In the genomic region with DNA sequence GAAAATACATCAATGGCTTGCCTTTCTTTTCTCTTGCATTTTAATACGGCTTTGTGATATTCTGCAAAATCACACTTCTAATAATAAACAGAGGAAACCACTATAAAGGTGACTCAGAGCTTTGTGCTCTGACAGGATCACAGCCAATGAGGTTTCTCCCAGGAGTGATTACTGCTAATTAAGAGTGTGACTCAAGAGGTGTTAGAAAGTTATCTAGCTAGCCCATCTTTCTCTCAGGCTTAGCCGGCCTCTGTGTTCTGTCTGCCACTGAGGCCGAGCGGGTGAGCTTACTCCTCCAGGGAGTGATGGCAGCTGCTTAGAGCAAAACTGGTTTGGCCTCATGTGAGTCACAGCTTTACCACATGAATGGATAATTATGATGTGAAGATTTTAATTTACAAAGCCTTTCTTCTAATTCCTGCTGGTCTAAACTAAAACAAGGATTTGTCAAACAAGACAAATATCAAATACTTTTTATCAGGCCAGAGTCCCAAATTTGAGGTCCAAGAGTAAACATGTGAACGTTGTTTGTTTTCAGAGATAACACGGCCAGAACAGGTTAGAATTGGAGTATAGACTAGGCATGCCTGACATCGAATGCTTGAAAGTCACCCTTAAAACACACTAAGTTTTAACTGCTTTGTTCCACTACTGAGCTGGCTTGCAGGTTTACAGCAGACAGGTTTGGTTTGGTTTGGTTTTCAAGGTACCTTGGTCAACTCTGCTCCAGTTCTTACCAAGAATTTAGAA, we compare ENCODE assay signal across 14 mouse cellular contexts. TPM values are rescaled to one million over a fixed set of nuclear protein-coding genes. Genes with fewer than 3 reads are reported as not detected.
DNase-seq lines count a peak whose midpoint lies in the region; ATAC-seq and TF ChIP-seq lines count a peak whose summit lies in the region.
"Had no signal": no experiment of that assay in that cellular context is flagged by ENCODE, and none has a peak within 500 bp of the region (broad histone marks: within the 10 kb centered on the region; RNA-seq: fewer than 3 reads in every experiment).

No protein-coding gene starts in this region.

- no peak overlapping the region; the same call in 1 of the 2 replicates for H3K27ac ChIP-seq in embryonic facial prominence, embryonic 14.5 days (replicated peaks; ENCODE audit: low read depth, low read length)
- no peak overlapping the region for H3K27ac ChIP-seq in embryonic facial prominence, embryonic 10.5 days (replicated peaks)
- peak overlapping the region; percentile 54; the same call in 1 of the 2 replicates for H3K27ac ChIP-seq in lung, embryonic 14.5 days (ENCODE audit: low read depth)
- H3K27ac ChIP-seq in stomach, embryonic 15.5 days, result peak overlapping the region; percentile 60
- H3K27ac ChIP-seq in hindbrain, embryonic 11.5 days (ENCODE audit: low read depth, low read length), result no peak overlapping the region
- H3K27ac ChIP-seq: forebrain, embryonic 13.5 days; hindbrain, embryonic 14.5 days; midbrain, embryonic 10.5 days had no signal

- H3K9ac ChIP-seq in embryonic facial prominence, embryonic 14.5 days (ENCODE audit: low read depth, low read length), result no peak overlapping the region
- no peak overlapping the region for H3K9ac ChIP-seq in lung, embryonic 14.5 days
- no peak overlapping the region for H3K9ac ChIP-seq in stomach, embryonic 15.5 days
- no peak overlapping the region for H3K9ac ChIP-seq in hindbrain, embryonic 11.5 days (ENCODE audit: low read depth, low read length)
- H3K9ac ChIP-seq: forebrain, embryonic 13.5 days; hindbrain, embryonic 14.5 days had no signal

- H3K9me3 ChIP-seq in embryonic facial prominence, embryonic 14.5 days (ENCODE audit: control insufficient read depth, low read length), result no peaks in the 10 kb centered on the region
- H3K9me3 ChIP-seq in embryonic facial prominence, embryonic 10.5 days, result no peaks in the 10 kb centered on the region
- no peaks in the 10 kb centered on the region for H3K9me3 ChIP-seq in lung, embryonic 14.5 days (ENCODE audit: low read depth, low read length)
- H3K9me3 ChIP-seq in stomach, embryonic 15.5 days, result no peaks in the 10 kb centered on the region
- no peaks in the 10 kb centered on the region for H3K9me3 ChIP-seq in hindbrain, embryonic 11.5 days (ENCODE audit: control insufficient read depth, low read length)
- H3K9me3 ChIP-seq: forebrain, embryonic 13.5 days; midbrain, embryonic 10.5 days had no signal

- H3K4me3 ChIP-seq in embryonic facial prominence, embryonic 14.5 days (ENCODE audit: low read depth, low read length), result no peak overlapping the region
- H3K4me3 ChIP-seq in embryonic facial prominence, embryonic 10.5 days, result no peak overlapping the region
- no peak overlapping the region for H3K4me3 ChIP-seq in lung, embryonic 14.5 days (ENCODE audit: low read depth, low read length)
- no peak overlapping the region for H3K4me3 ChIP-seq in stomach, embryonic 15.5 days (replicated peaks)
- no peak overlapping the region for H3K4me3 ChIP-seq in hindbrain, embryonic 11.5 days (ENCODE audit: low read depth, low read length)
- H3K4me3 ChIP-seq: forebrain, embryonic 13.5 days; midbrain, embryonic 10.5 days; myocyte had no signal

- H3K36me3 ChIP-seq in embryonic facial prominence, embryonic 14.5 days (ENCODE audit: control insufficient read depth, insufficient read depth, low read length), result no peaks in the 10 kb centered on the region
- no peaks in the 10 kb centered on the region for H3K36me3 ChIP-seq in embryonic facial prominence, embryonic 10.5 days (replicated peaks)
- no peaks in the 10 kb centered on the region for H3K36me3 ChIP-seq in lung, embryonic 14.5 days (ENCODE audit: insufficient read depth)
- no peaks in the 10 kb centered on the region for H3K36me3 ChIP-seq in stomach, embryonic 15.5 days
- no peaks in the 10 kb centered on the region for H3K36me3 ChIP-seq in hindbrain, embryonic 11.5 days (ENCODE audit: control insufficient read depth, insufficient read depth, low read length)
- H3K36me3 ChIP-seq: midbrain, embryonic 10.5 days had no signal

- TF ChIP-seq CTCF in lung, embryonic 14.5 days (IDR thresholded peaks at IDR 0.05; ENCODE audit: low read depth), result no peak

- H3K27me3 ChIP-seq in embryonic facial prominence, embryonic 14.5 days (replicated peaks; ENCODE audit: control insufficient read depth, insufficient read depth, low read length), result no peaks in the 10 kb centered on the region
- no peaks in the 10 kb centered on the region for H3K27me3 ChIP-seq in embryonic facial prominence, embryonic 10.5 days (replicated peaks; ENCODE audit: low read depth, poor library complexity, severe bottlenecking)
- no peaks in the 10 kb centered on the region for H3K27me3 ChIP-seq in lung, embryonic 14.5 days (ENCODE audit: insufficient read depth, low read length)
- H3K27me3 ChIP-seq in stomach, embryonic 15.5 days (replicated peaks), result no peaks in the 10 kb centered on the region
- no peaks in the 10 kb centered on the region for H3K27me3 ChIP-seq in hindbrain, embryonic 11.5 days (ENCODE audit: control insufficient read depth, insufficient read depth, low read length)
- H3K27me3 ChIP-seq: forebrain, embryonic 13.5 days had no signal

- DNase-seq in embryonic facial prominence, embryonic 14.5 days (ENCODE audit: low spot score), result peak; percentile 61
- no peak for DNase-seq in embryonic facial prominence, embryonic 10.5 days (ENCODE audit: low spot score)
- DNase-seq in lung, embryonic 14.5 days, result no peak
- no peak for DNase-seq in lung, postnatal 4 days
- peak; percentile 13 for DNase-seq in fibroblast of lung, adult 2 months (ENCODE audit: low read depth)
- DNase-seq in hindbrain, embryonic 11.5 days (ENCODE audit: low spot score), result no peak
- no peak for DNase-seq in right cerebral cortex, postnatal 25 days
- DNase-seq: cerebellum, adult 9-11 months; right cerebral cortex, postnatal 4 days had no signal

- ATAC-seq in embryonic facial prominence, embryonic 14.5 days (ENCODE audit: low read depth), result peak; percentile 69; the same call in 1 of the 2 replicates
- ATAC-seq in lung, embryonic 14.5 days (ENCODE audit: insufficient read depth), result no peak
- ATAC-seq in stomach, embryonic 15.5 days (ENCODE audit: insufficient read depth, low FRiP score, low read depth), result peak; percentile 79
- no peak for ATAC-seq in hindbrain, embryonic 11.5 days (ENCODE audit: low FRiP score)
- ATAC-seq: forebrain, embryonic 13.5 days had no signal

- peaks cover 2% of the 10 kb centered on the region; the same call in 1 of the 2 replicates for H3K4me1 ChIP-seq in embryonic facial prominence, embryonic 14.5 days (ENCODE audit: control insufficient read depth, insufficient read depth, low read length)
- peaks cover 15% of the 10 kb centered on the region for H3K4me1 ChIP-seq in embryonic facial prominence, embryonic 10.5 days
- no peaks in the 10 kb centered on the region; the same call in 1 of the 2 replicates for H3K4me1 ChIP-seq in lung, embryonic 14.5 days (ENCODE audit: insufficient read depth)
- H3K4me1 ChIP-seq in stomach, embryonic 15.5 days, result no peaks in the 10 kb centered on the region
- H3K4me1 ChIP-seq in hindbrain, embryonic 11.5 days (replicated peaks; ENCODE audit: control insufficient read depth, insufficient read depth, low read length), result no peaks in the 10 kb centered on the region

- H3K4me2 ChIP-seq in embryonic facial prominence, embryonic 14.5 days (ENCODE audit: low read depth, low read length), result no peak overlapping the region
- H3K4me2 ChIP-seq in lung, embryonic 14.5 days, result no peak overlapping the region
- no peak overlapping the region for H3K4me2 ChIP-seq in stomach, embryonic 15.5 days
- no peak overlapping the region for H3K4me2 ChIP-seq in hindbrain, embryonic 11.5 days (replicated peaks; ENCODE audit: low read depth, low read length)
- H3K4me2 ChIP-seq: forebrain, embryonic 13.5 days; hindbrain, embryonic 14.5 days had no signal

- 57% methylated on average over 7 of the region's 7 CpGs for WGBS in embryonic facial prominence, embryonic 14.5 days
- WGBS in embryonic facial prominence, embryonic 10.5 days, result 67% methylated on average over 7 of the region's 7 CpGs
- WGBS in lung, embryonic 14.5 days, result 17% methylated on average over 7 of the region's 7 CpGs
- 29% methylated on average over 7 of the region's 7 CpGs for WGBS in stomach, embryonic 15.5 days
- WGBS in hindbrain, embryonic 11.5 days, result 81% methylated on average over 7 of the region's 7 CpGs

RNA-seq across cellular contexts. Expression of a gene that starts 6.2 kb away (rescaled TPM):
- 277 and 281 TPM in 2 replicates for polyA plus RNA-seq in embryonic facial prominence, embryonic 14.5 days (2014; fragmentation: Nextera tagmentation; extraction: Ambion mirVana)
- 201 and 228 TPM in 2 replicates for polyA plus RNA-seq in embryonic facial prominence, embryonic 10.5 days (2016; fragmentation: Nextera tagmentation; extraction: Ambion mirVana)
- polyA plus RNA-seq in lung, embryonic 14.5 days (2014; fragmentation: Nextera tagmentation; extraction: Ambion mirVana), result 390 and 394 TPM in 2 replicates
- polyA plus RNA-seq in stomach, embryonic 15.5 days (2015; fragmentation: Nextera tagmentation; extraction: Ambion mirVana), result 279 and 284 TPM in 2 replicates
- 240 and 278 TPM in 2 replicates for polyA plus RNA-seq in hindbrain, embryonic 11.5 days (2014; fragmentation: Nextera tagmentation; extraction: Ambion mirVana)

Comparison
In these comparisons a context has a peak if more than half of its experiments do, and no peak if none do; other contexts are left out.
1. DNase-seq: peak in embryonic facial prominence, embryonic 14.5 days (single experiment) and fibroblast of lung, adult 2 months (single experiment); none in embryonic facial prominence, embryonic 10.5 days (single experiment), lung, embryonic 14.5 days (single experiment), lung, postnatal 4 days (0 of 2), hindbrain, embryonic 11.5 days (single experiment) and right cerebral cortex, postnatal 25 days (single experiment).
2. ATAC-seq: peak in embryonic facial prominence, embryonic 14.5 days (single experiment) and stomach, embryonic 15.5 days (single experiment); none in lung, embryonic 14.5 days (single experiment) and hindbrain, embryonic 11.5 days (single experiment).
3. H3K27ac ChIP-seq: peak in lung, embryonic 14.5 days (single experiment) and stomach, embryonic 15.5 days (single experiment); none in embryonic facial prominence, embryonic 14.5 days (single experiment), embryonic facial prominence, embryonic 10.5 days (single experiment) and hindbrain, embryonic 11.5 days (single experiment).